Mouse (Mus musculus) kidney, postnatal 0 days (tissue): Measurements from ENCODE around the gene Gabrb2. TPM values are rescaled to one million over a fixed set of nuclear protein-coding genes. Genes with fewer than 3 reads are reported as not detected.

Experiments used
- ATAC-seq: fragments of 200-750 bp; cut with Nextera tagmentation; replicated peaks from 2 replicates; pipeline ENCODE4 v1.8.0; 2017; ENCODE audit warnings: low read depth, moderate number of reproducible peaks, moderate TSS enrichment, moderate library complexity; ENCODE audit not compliant: low FRiP score
- DNase-seq: peaks from one replicate; pipeline ENCODE4 v3.0.0-alpha.2; 2016; ENCODE audit warnings: low spot score
- H3K27ac ChIP-seq: fragments of 300-500 bp; sonication (generic); 2 replicates; pipeline ENCODE4 v1.5.1; 2014; ENCODE audit warnings: mild to moderate bottlenecking
- H3K27me3 ChIP-seq: fragments of 300-500 bp; sonication (generic); 2 replicates; pipeline ENCODE4 v1.6.1; 2014; ENCODE audit warnings: low read length, mixed read lengths; ENCODE audit not compliant: insufficient read depth
- H3K36me3 ChIP-seq: fragments of 300-500 bp; sonication (generic); 2 replicates; pipeline ENCODE4 v1.6.1; 2014; ENCODE audit warnings: low read length, mixed read lengths; ENCODE audit not compliant: insufficient read depth
- H3K4me1 ChIP-seq: fragments of 300-500 bp; sonication (generic); replicated peaks from 2 replicates; pipeline ENCODE4 v1.6.1; 2014; ENCODE audit warnings: antibody characterized with exemption, low read length, mixed read lengths; ENCODE audit not compliant: insufficient read depth
- H3K4me2 ChIP-seq: fragments of 300-500 bp; sonication (generic); 2 replicates; pipeline ENCODE4 v1.6.1; 2014; ENCODE audit warnings: mild to moderate bottlenecking, low read length, moderate library complexity, mixed read lengths
- H3K4me3 ChIP-seq: fragments of 300-500 bp; sonication (generic); replicated peaks from 2 replicates; pipeline ENCODE4 v1.5.1; 2014; ENCODE audit warnings: low read depth, low read length
- H3K9ac ChIP-seq: fragments of 300-500 bp; sonication (generic); 2 replicates; pipeline ENCODE4 v1.6.1; 2014; ENCODE audit warnings: low read depth, low read length
- H3K9me3 ChIP-seq: fragments of 300-500 bp; sonication (generic); replicated peaks from 2 replicates; pipeline ENCODE4 v1.6.1; 2016; ENCODE audit warnings: low read length, inconsistent platforms, mixed read lengths
- CTCF ChIP-seq: IDR thresholded peaks from 2 replicates; pipeline ENCODE4 v1.5.1; 2016; ENCODE audit warnings: antibody characterized with exemption, low read depth, mild to moderate bottlenecking, moderate library complexity
- WGBS: fragments of 180-500 bp; shearing (Covaris S2); extraction: QIAGEN DNeasy Blood & Tissue Kit; methylation state at CpG from one replicate; pipeline ENCODE4 v1.1.7; 2014; 5-methylcytosine and 5-hydroxymethylcytosine counted together
- polyA plus RNA-seq: library from polyadenylated mRNA; unstranded; fragments of >200 nt; fragmentation: Nextera tagmentation; extraction: Ambion mirVana; gene quantifications from 2 replicates; pipeline ENCODE4 v1.2.1, GENCODE M21; 2015

Gabrb2 gene
- polyA plus RNA-seq: 0.37 and 0.50 TPM in 2 replicates

- no peaks in the 10 kb centered on the region for H3K9me3 ChIP-seq
- H3K4me3 ChIP-seq: peak within 1 kb of the TSS; percentile 42
- ATAC-seq (no peak), DNase-seq (no peak)
- no peaks in the 10 kb centered on the region for H3K36me3 ChIP-seq
- H3K4me1 ChIP-seq: no peaks in the 10 kb centered on the region
- H3K9ac ChIP-seq: no peak within 1 kb of the TSS
- H3K27me3 ChIP-seq: no peaks in the 10 kb centered on the region
- H3K4me2 ChIP-seq: peak within 1 kb of the TSS; percentile 69
- no peak within 1 kb of the TSS for H3K27ac ChIP-seq
- WGBS: 24% methylated on average over 20 of the region's 20 CpGs
- no peak for TF ChIP-seq CTCF
Measured at GRCm38 (mm10) chr11:42418996-42419782, at the start of gene Gabrb2. Gene Gabrb2, plus strand, starts transcription at chr11:42419757.

GRCm38 (mm10) chr11:42378983-42379382 is 40.6 kb upstream of the Gabrb2 start:
- Histone ChIP-seq H3K9ac (no peak overlapping the region), H3K27ac (no peak overlapping the region), H3K9me3 (no peaks in the 10 kb centered on the region), H3K4me3 (no peak overlapping the region), H3K4me1 (no peaks in the 10 kb centered on the region), H3K4me2 (no peak overlapping the region), H3K36me3 (no peaks in the 10 kb centered on the region), H3K27me3 (no peaks in the 10 kb centered on the region)
- no peak for TF ChIP-seq CTCF
- 72% methylated on average over 2 of the region's 2 CpGs for WGBS
- DNase-seq: no peak
- ATAC-seq: no peak

- no peak for TF ChIP-seq CTCF
- Histone ChIP-seq H3K4me2 (no peak overlapping the region), H3K9me3 (no peaks in the 10 kb centered on the region), H3K4me3 (no peak overlapping the region), H3K4me1 (no peaks in the 10 kb centered on the region), H3K9ac (no peak overlapping the region), H3K27ac (no peak overlapping the region), H3K27me3 (no peaks in the 10 kb centered on the region), H3K36me3 (no peaks in the 10 kb centered on the region)
- WGBS: 50% methylated on average over 4 of the region's 4 CpGs
- no peak for DNase-seq
- no peak for ATAC-seq
Measured at GRCm38 (mm10) chr11:42386486-42386885, 33.1 kb upstream of the Gabrb2 start.

GRCm38 (mm10) chr11:42390682-42391290 is 28.8 kb upstream of the Gabrb2 start:
- H3K4me3 ChIP-seq: no peak overlapping the region
- DNase-seq (no peak), ATAC-seq (no peak)
- H3K36me3 ChIP-seq: no peaks in the 10 kb centered on the region
- H3K27me3 ChIP-seq: no peaks in the 10 kb centered on the region
- H3K9me3 ChIP-seq: no peaks in the 10 kb centered on the region
- H3K9ac ChIP-seq: no peak overlapping the region
- TF ChIP-seq CTCF: no peak
- H3K4me2 ChIP-seq: no peak overlapping the region
- no peaks in the 10 kb centered on the region for H3K4me1 ChIP-seq
- 58% methylated on average over 3 of the region's 3 CpGs for WGBS
- H3K27ac ChIP-seq: no peak overlapping the region

GRCm38 (mm10) chr11:42393451-42393850 is 26.1 kb upstream of the Gabrb2 start:
- TF ChIP-seq CTCF: no peak
- 84% methylated on average over 4 of the region's 4 CpGs for WGBS

GRCm38 (mm10) chr11:42419791-42420633 is 455 bp downstream of the Gabrb2 start:
- TF ChIP-seq CTCF: no peak
- ATAC-seq (peak; percentile 64), DNase-seq (peak; percentile 15)
- Histone ChIP-seq H3K4me1 (no peaks in the 10 kb centered on the region), H3K9ac (no peak overlapping the region), H3K4me3 (peak overlapping the region; percentile 42), H3K36me3 (no peaks in the 10 kb centered on the region), H3K9me3 (no peaks in the 10 kb centered on the region), H3K27ac (no peak overlapping the region), H3K4me2 (peak overlapping the region; percentile 69), H3K27me3 (no peaks in the 10 kb centered on the region)
- under 1% methylated on average over 36 of the region's 40 CpGs for WGBS

More at GRCm38 (mm10) chr11:42393451-42393850, 26.1 kb upstream of the Gabrb2 start:
- no peak overlapping the region for H3K4me3 ChIP-seq
- H3K4me2 ChIP-seq: no peak overlapping the region
- H3K9ac ChIP-seq: no peak overlapping the region
- H3K9me3 ChIP-seq: no peaks in the 10 kb centered on the region
- no peak for ATAC-seq
- H3K36me3 ChIP-seq: no peaks in the 10 kb centered on the region
- no peaks in the 10 kb centered on the region for H3K4me1 ChIP-seq
- no peaks in the 10 kb centered on the region for H3K27me3 ChIP-seq
- no peak overlapping the region for H3K27ac ChIP-seq
- DNase-seq: no peak
